Mouse (Mus musculus): ENCODE measurements around the gene Rgs3. TPM values are rescaled to one million over a fixed set of nuclear protein-coding genes. Genes with fewer than 3 reads are reported as not detected.

Rgs3 gene
- polyA plus RNA-seq, 1 experiment: 6.4 TPM

- Histone ChIP-seq H3K36me3 (replicated peaks; ENCODE audit: low read length) (no peaks in the 10 kb centered on the region), H3K9me3 (no peaks in the 10 kb centered on the region), H3K27me3 (replicated peaks) (peaks cover 59% of the 10 kb centered on the region), H3K4me1 (peaks cover 45% of the 10 kb centered on the region), H3K4me3 (replicated peaks) (no peak overlapping the region)
- TF ChIP-seq GATA1 (IDR thresholded peaks at IDR 0.05; ENCODE audit: borderline replicate concordance, low read length) (no peak), FLI1 (IDR thresholded peaks at IDR 0.05; ENCODE audit: low read length) (no peak)
Measured at GRCm38 (mm10) chr4:62731531-62732063, 171.9 kb downstream of the Rgs3 start.

GRCm38 (mm10) chr4:62732096-62732495 lies 172.4 kb downstream of the Rgs3 start:
- TF ChIP-seq FLI1 (IDR thresholded peaks at IDR 0.05; ENCODE audit: low read length) (no peak), GATA1 (IDR thresholded peaks at IDR 0.05; ENCODE audit: borderline replicate concordance, low read length) (no peak)
- Histone ChIP-seq H3K27me3 (replicated peaks) (peaks cover 61% of the 10 kb centered on the region), H3K36me3 (replicated peaks; ENCODE audit: low read length) (no peaks in the 10 kb centered on the region), H3K4me3 (replicated peaks) (no peak overlapping the region), H3K9me3 (no peaks in the 10 kb centered on the region), H3K4me1 (peaks cover 47% of the 10 kb centered on the region)

DNA sequence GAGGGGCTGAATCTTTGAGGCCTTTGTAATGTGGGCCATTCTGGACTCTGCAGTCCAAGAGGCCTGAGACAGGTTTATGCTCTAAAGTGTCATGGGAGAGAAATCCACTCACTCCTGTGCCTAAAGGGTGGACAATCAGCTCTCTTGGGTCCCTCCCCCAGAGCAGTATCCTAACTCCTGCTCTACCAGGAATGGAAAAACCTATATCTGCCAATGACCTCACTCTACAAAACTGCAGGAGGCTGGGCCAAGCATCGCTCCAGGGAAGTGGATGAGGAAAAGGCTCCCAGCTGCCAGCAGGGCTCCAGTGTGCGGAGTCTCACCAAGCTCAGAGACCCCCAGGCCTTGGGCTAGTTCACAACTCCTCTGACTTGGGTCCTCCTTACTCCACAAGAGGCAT lies 173.2 kb downstream of the Rgs3 start:
- no peaks in the 10 kb centered on the region for H3K9me3 ChIP-seq
- H3K27me3 ChIP-seq (replicated peaks): peaks cover 59% of the 10 kb centered on the region
- peaks cover 47% of the 10 kb centered on the region for H3K4me1 ChIP-seq
- no peak for TF ChIP-seq GATA1 (IDR thresholded peaks at IDR 0.05; ENCODE audit: borderline replicate concordance, low read length)
- H3K36me3 ChIP-seq (replicated peaks; ENCODE audit: low read length): no peaks in the 10 kb centered on the region
- no peak overlapping the region for H3K4me3 ChIP-seq (replicated peaks)

DNA sequence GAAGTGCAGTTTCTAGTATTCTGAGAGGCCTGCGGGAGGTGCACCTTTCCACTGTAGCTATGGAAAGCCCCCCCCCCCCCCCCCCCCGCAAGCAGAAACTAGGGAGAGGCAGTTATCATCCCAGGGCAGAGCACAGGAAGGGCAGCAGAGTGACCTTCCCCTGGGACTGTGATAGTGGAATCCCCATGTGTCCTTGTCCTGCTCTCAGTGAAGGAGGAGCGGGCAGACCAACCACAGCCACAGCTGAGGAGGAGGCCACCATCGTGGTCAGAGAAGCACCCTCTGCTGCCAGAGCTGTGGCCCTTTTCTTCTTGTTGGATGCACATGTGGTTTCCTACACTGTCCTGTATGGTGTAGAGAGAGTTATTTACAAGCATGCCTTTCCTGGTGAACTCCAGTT lies 174.3 kb downstream of the Rgs3 start:
- TF ChIP-seq FLI1 (IDR thresholded peaks at IDR 0.05; ENCODE audit: low read length): no peak

DNA sequence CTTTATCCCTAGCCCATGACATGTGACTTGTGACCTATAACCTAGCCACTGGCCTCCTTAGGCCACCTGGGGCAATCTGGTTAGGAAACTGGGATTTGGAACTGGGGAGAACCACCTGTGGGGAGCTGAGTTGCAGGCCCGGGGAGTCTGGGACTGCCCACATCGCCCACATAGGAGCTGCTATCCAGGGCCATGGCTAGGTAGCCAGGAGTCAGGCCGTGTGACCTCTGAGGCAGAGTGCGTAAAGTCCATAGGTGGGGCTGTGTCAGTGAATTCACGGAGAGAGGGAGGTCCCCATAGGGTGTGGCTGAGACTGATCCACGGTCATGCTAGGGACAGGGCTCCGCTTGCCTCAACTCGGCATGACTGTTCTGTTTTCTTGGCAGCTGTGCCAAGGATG lies 175.6 kb downstream of the Rgs3 start:
- no peak for TF ChIP-seq GATA1 (IDR thresholded peaks at IDR 0.05; ENCODE audit: borderline replicate concordance, low read length)
- Histone ChIP-seq H3K4me3 (replicated peaks) (peak overlapping the region; percentile 12), H3K27me3 (replicated peaks) (peaks cover 60% of the 10 kb centered on the region), H3K36me3 (replicated peaks; ENCODE audit: low read length) (no peaks in the 10 kb centered on the region), H3K4me1 (peaks cover 44% of the 10 kb centered on the region), H3K9me3 (peaks cover 4% of the 10 kb centered on the region)

More for the DNA sequence above, 174.3 kb downstream of the Rgs3 start:
- H3K9me3 ChIP-seq: no peaks in the 10 kb centered on the region
- H3K4me3 ChIP-seq (replicated peaks): peak overlapping the region; percentile 69
- H3K4me1 ChIP-seq: peaks cover 55% of the 10 kb centered on the region
- peaks cover 59% of the 10 kb centered on the region for H3K27me3 ChIP-seq (replicated peaks)
- no peaks in the 10 kb centered on the region for H3K36me3 ChIP-seq (replicated peaks; ENCODE audit: low read length)

GRCm38 (mm10) chr4:62735878-62736277 lies 176.2 kb downstream of the Rgs3 start:
- TF ChIP-seq FLI1 (IDR thresholded peaks at IDR 0.05; ENCODE audit: low read length) (no peak), GATA1 (IDR thresholded peaks at IDR 0.05; ENCODE audit: borderline replicate concordance, low read length) (no peak)
- H3K9me3 ChIP-seq: peaks cover 4% of the 10 kb centered on the region
- no peaks in the 10 kb centered on the region for H3K36me3 ChIP-seq (replicated peaks; ENCODE audit: low read length)
- H3K4me1 ChIP-seq: peaks cover 43% of the 10 kb centered on the region
- peak overlapping the region; percentile 38 for H3K4me3 ChIP-seq (replicated peaks)
- peaks cover 57% of the 10 kb centered on the region for H3K27me3 ChIP-seq (replicated peaks)

DNA sequence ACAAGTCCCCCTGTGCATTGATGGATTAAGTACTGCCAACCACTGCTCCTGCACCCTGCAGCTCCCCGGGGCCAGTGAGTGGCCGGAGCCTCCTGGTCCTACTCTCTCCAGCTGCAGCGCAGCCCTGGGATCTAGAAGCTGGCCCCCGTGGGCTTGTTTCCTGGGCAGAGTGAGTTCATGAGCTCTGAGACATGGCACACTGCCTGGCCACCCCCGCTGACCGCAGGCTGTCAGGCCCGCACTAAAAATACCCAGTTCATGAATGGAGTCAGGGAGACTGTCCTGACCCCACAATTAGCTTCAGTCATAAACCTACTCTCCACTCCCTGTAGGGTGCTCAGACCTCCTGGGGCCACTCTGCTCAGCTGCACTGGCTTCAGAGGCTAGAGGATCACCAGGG lies 176.8 kb downstream of the Rgs3 start:
- H3K9me3 ChIP-seq: peaks cover 4% of the 10 kb centered on the region
- H3K27me3 ChIP-seq (replicated peaks): peaks cover 51% of the 10 kb centered on the region
- H3K4me1 ChIP-seq: peaks cover 43% of the 10 kb centered on the region
- no peak for TF ChIP-seq FLI1 (IDR thresholded peaks at IDR 0.05; ENCODE audit: low read length)
- TF ChIP-seq GATA1 (IDR thresholded peaks at IDR 0.05; ENCODE audit: borderline replicate concordance, low read length): no peak
- no peaks in the 10 kb centered on the region for H3K36me3 ChIP-seq (replicated peaks; ENCODE audit: low read length)
- no peak overlapping the region for H3K4me3 ChIP-seq (replicated peaks)

DNA sequence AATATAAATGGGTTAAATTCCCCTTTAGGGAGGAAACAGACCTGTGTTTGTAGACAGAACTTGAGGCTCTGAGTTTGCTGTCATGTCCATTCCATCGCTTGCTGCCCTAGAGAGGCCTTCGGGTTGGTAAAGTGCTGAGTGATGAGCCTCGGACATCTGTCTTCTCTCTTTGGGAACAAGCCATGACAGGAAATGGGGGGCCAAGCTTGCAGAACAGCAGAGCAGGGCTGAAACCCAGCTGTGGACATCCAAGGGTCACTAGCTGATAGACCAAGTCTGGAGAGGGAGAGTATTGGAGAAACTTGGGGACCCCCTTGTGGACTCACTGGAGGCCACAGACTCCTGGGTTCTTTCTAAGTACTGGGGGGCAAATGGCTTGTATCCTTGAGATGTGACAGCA lies 177.3 kb downstream of the Rgs3 start:
- peaks cover 51% of the 10 kb centered on the region for H3K27me3 ChIP-seq (replicated peaks)
- peaks cover 43% of the 10 kb centered on the region for H3K4me1 ChIP-seq
- TF ChIP-seq FLI1 (IDR thresholded peaks at IDR 0.05; ENCODE audit: low read length) (no peak), GATA1 (IDR thresholded peaks at IDR 0.05; ENCODE audit: borderline replicate concordance, low read length) (no peak)
- no peak overlapping the region for H3K4me3 ChIP-seq (replicated peaks)
- H3K9me3 ChIP-seq: peaks cover 4% of the 10 kb centered on the region
- H3K36me3 ChIP-seq (replicated peaks; ENCODE audit: low read length): no peaks in the 10 kb centered on the region

DNA sequence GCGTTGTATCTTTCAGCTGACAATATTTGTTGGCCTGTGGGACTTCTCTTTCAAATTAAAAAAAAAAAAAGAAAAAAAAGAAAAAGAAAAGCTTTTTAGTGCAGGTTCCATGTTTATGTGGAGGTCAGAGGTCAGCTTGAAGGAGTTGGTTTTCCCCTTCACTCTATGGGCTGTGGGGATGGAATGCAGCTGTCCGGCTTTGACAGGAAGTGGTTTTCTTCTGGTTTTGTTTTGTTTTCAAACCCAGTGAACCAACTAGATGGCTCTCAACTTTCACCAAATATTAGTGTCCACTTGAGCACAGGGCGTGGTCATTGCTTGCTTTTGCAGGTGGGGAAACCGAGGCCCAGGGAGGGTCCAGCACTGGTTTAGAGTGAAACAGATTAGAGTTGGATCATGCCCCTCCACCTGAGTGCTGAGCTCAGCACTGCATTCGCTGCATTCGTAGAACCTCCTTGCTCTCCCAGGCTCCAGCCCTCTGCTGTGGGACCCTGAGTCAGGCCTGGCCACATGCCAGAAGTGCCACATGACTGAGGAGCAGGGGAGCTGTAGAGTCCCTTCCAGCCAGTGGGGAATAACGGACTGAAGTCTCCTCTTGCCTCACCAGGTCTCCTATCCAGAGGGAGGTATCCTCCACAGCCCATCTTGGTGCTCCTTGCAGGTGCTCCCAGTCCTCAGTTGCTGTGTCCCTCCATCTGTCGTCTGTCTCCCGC lies 178.5 kb downstream of the Rgs3 start:
- Histone ChIP-seq H3K4me1 (peaks cover 40% of the 10 kb centered on the region), H3K36me3 (replicated peaks; ENCODE audit: low read length) (no peaks in the 10 kb centered on the region), H3K4me3 (replicated peaks) (peak overlapping the region; percentile 0), H3K9me3 (peaks cover 4% of the 10 kb centered on the region), H3K27me3 (replicated peaks) (peaks cover 51% of the 10 kb centered on the region)
- TF ChIP-seq GATA1 (IDR thresholded peaks at IDR 0.05; ENCODE audit: borderline replicate concordance, low read length) (no peak), FLI1 (IDR thresholded peaks at IDR 0.05; ENCODE audit: low read length) (no peak)

DNA sequence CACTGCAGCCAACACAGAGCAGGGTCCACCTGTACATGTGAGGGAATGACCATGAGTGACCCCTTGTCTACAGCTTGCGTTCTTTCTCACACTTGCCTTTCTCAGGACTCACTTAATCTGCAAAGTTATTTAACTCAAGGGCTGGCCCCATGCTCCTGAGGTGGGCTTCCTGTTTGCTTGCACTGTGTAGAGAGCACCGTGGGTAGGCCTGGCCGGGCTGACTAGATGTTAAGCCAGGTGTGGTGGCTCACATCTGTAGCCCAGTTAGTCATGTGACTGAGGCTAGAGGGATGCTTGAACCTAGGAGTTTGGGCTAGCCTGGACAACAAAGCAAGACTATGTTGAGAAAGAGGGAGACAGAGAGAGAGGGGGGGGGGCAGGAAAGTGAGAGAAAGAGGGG lies 179.3 kb downstream of the Rgs3 start:
- peaks cover 54% of the 10 kb centered on the region for H3K27me3 ChIP-seq (replicated peaks)
- no peaks in the 10 kb centered on the region for H3K36me3 ChIP-seq (replicated peaks; ENCODE audit: low read length)
- peaks cover 33% of the 10 kb centered on the region for H3K4me1 ChIP-seq
- no peak overlapping the region for H3K4me3 ChIP-seq (replicated peaks)
- TF ChIP-seq FLI1 (IDR thresholded peaks at IDR 0.05; ENCODE audit: low read length): no peak
- TF ChIP-seq GATA1 (IDR thresholded peaks at IDR 0.05; ENCODE audit: borderline replicate concordance, low read length): no peak
- peaks cover 4% of the 10 kb centered on the region for H3K9me3 ChIP-seq
